Mouse (Mus musculus) spleen, adult 2 months (tissue): Measurements from ENCODE around the gene Mycbp2.

Source experiments
- CTCF ChIP-seq: fragments of 200-500 bp; IDR thresholded peaks from 2 replicates; pipeline ENCODE4 v1.5.1; 2011; ENCODE audit warnings: mild to moderate bottlenecking, inconsistent platforms; ENCODE audit not compliant: insufficient read depth, insufficient read length, insufficient replicate concordance; ENCODE audit errors: extremely low read depth
- POLR2A ChIP-seq: fragments of 200-500 bp; IDR thresholded peaks from 2 replicates; pipeline ENCODE4 v1.6.1; 2011; ENCODE audit warnings: low read depth, low read length, inconsistent platforms

DNA sequence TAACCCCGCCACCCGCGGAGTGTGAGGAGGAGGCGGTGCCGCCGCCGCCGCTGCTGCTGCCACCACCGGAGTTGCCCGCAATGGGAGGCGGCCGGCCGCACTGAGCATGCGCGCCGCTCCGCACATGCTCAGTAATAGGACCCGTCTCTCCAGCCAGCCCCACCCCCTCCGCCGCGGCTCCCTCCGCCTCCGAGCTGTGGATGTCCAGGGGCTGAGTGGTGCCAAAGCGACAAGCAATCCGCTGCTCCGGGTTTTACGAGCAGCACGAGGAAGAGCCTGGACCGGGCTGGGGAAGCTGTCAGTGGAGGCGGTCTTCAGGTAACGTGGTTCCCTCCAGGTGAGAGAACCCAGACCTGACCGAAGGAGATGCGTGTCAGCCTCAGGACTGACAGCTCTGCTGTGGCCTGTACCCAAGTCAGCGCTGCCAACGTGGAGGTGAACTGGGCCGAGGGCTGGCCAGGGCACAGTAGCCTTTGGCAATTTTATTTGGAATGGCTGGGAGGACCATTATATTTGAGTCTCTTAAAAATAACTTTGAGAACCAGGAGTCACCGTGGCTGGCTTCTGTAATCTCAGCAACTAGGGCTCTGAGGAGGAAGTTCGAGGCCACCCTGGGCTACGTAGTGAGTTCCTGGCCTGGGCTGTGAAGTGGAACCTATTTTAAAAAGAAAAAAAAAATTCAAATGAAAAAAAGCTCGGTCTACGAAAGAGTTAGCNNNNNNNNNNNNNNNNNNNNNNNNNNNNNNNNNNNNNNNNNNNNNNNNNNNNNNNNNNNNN lies at the start of gene Mycbp2:
- no peak for TF ChIP-seq CTCF
- peak; percentile 59 for TF ChIP-seq POLR2A
